Mouse (Mus musculus) ES-Bruce4 (cell line): Measurements from ENCODE around the gene Trir.

Experiments used
- CTCF ChIP-seq: IDR thresholded peaks from one replicate; pipeline ENCODE4 v1.8.1; 2011; ENCODE audit warnings: low read depth, low read length
- EP300 ChIP-seq: IDR thresholded peaks from 2 replicates; pipeline ENCODE4 v1.6.1; 2011; ENCODE audit warnings: low read depth, low read length; ENCODE audit not compliant: insufficient read depth
- POLR2A ChIP-seq: IDR thresholded peaks from one replicate; pipeline ENCODE4 v1.8.1; 2011; ENCODE audit warnings: low read length; ENCODE audit not compliant: insufficient read depth

- TF ChIP-seq CTCF (no peak), POLR2A (no peak), EP300 (no peak)
Measured at GRCm38 (mm10) chr8:85072364-85072929, 45.8 kb downstream of the Trir start.
